Mouse (Mus musculus): ENCODE data around the gene Disp1. TPM values are rescaled to one million over a fixed set of nuclear protein-coding genes. Genes with fewer than 3 reads are reported as not detected.
A peak's percentile ranks its signal among the peaks of the same experiment; 100 is the strongest.

The Disp1 gene
- polyA plus RNA-seq, 1 experiment from 2014 or later = 8.0 TPM

GRCm38 (mm10) chr1:183047191-183047912, 174.0 kb downstream of the Disp1 start:
- H3K9me3 ChIP-seq (ENCODE audit: control insufficient read depth, low read length) = no peaks in the 10 kb centered on the region
- no peak overlapping the region for H3K4me2 ChIP-seq (ENCODE audit: low read depth, low read length)
- ATAC-seq = peak; percentile 82
- peak overlapping the region; percentile 43 for H3K27ac ChIP-seq (ENCODE audit: low read length)
- no peaks in the 10 kb centered on the region for H3K27me3 ChIP-seq (replicated peaks; ENCODE audit: control insufficient read depth, insufficient read depth, low read length)
- no peak overlapping the region for H3K4me3 ChIP-seq (ENCODE audit: low read length)
- H3K4me1 ChIP-seq (ENCODE audit: control insufficient read depth, insufficient read depth, low read length) = peaks cover 20% of the 10 kb centered on the region
- 30% methylated on average over 7 of the region's 7 CpGs for WGBS
- no peaks in the 10 kb centered on the region for H3K36me3 ChIP-seq (ENCODE audit: control insufficient read depth, insufficient read depth, low read length)
- H3K9ac ChIP-seq (ENCODE audit: low read depth, low read length) = no peak overlapping the region

- Histone ChIP-seq H3K36me3 (ENCODE audit: control insufficient read depth, insufficient read depth, low read length) (no peaks in the 10 kb centered on the region), H3K4me1 (ENCODE audit: control insufficient read depth, insufficient read depth, low read length) (peaks cover 20% of the 10 kb centered on the region), H3K4me3 (ENCODE audit: low read length) (no peak overlapping the region), H3K9ac (ENCODE audit: low read depth, low read length) (no peak overlapping the region), H3K9me3 (ENCODE audit: control insufficient read depth, low read length) (no peaks in the 10 kb centered on the region), H3K27ac (ENCODE audit: low read length) (no peak overlapping the region), H3K4me2 (ENCODE audit: low read depth, low read length) (no peak overlapping the region), H3K27me3 (replicated peaks; ENCODE audit: control insufficient read depth, insufficient read depth, low read length) (no peaks in the 10 kb centered on the region)
- ATAC-seq = no peak
- 67% methylated on average over 12 of the region's 12 CpGs for WGBS
These were observed 175.2 kb downstream of the Disp1 start for GRCm38 (mm10) chr1:183046081-183046480.

GRCm38 (mm10) chr1:183043161-183043812, 178.0 kb downstream of the Disp1 start:
- 81% methylated on average over 13 of the region's 13 CpGs for WGBS
- H3K4me3 ChIP-seq (ENCODE audit: low read length) = no peak overlapping the region
- no peak overlapping the region for H3K9ac ChIP-seq (ENCODE audit: low read depth, low read length)
- H3K4me2 ChIP-seq (ENCODE audit: low read depth, low read length) = no peak overlapping the region
- H3K36me3 ChIP-seq (ENCODE audit: control insufficient read depth, insufficient read depth, low read length) = no peaks in the 10 kb centered on the region
- no peak for ATAC-seq
- no peaks in the 10 kb centered on the region for H3K27me3 ChIP-seq (replicated peaks; ENCODE audit: control insufficient read depth, insufficient read depth, low read length)
- H3K4me1 ChIP-seq (ENCODE audit: control insufficient read depth, insufficient read depth, low read length) = peaks cover 15% of the 10 kb centered on the region
- no peaks in the 10 kb centered on the region for H3K9me3 ChIP-seq (ENCODE audit: control insufficient read depth, low read length)
- no peak overlapping the region for H3K27ac ChIP-seq (ENCODE audit: low read length)

GRCm38 (mm10) chr1:183041703-183042102, 179.6 kb downstream of the Disp1 start:
- H3K27me3 ChIP-seq (replicated peaks; ENCODE audit: control insufficient read depth, insufficient read depth, low read length) = no peaks in the 10 kb centered on the region
- no peak for ATAC-seq
- 76% methylated on average over 6 of the region's 7 CpGs for WGBS

GRCm38 (mm10) chr1:183040847-183041382, 180.4 kb downstream of the Disp1 start:
- WGBS = 62% methylated on average over 11 of the region's 11 CpGs
- Histone ChIP-seq H3K4me2 (ENCODE audit: low read depth, low read length) (no peak overlapping the region), H3K36me3 (ENCODE audit: control insufficient read depth, insufficient read depth, low read length) (no peaks in the 10 kb centered on the region), H3K4me3 (ENCODE audit: low read length) (no peak overlapping the region), H3K9me3 (ENCODE audit: control insufficient read depth, low read length) (no peaks in the 10 kb centered on the region), H3K4me1 (ENCODE audit: control insufficient read depth, insufficient read depth, low read length) (no peaks in the 10 kb centered on the region), H3K27ac (ENCODE audit: low read length) (no peak overlapping the region), H3K27me3 (replicated peaks; ENCODE audit: control insufficient read depth, insufficient read depth, low read length) (no peaks in the 10 kb centered on the region), H3K9ac (ENCODE audit: low read depth, low read length) (no peak overlapping the region)
- peak; percentile 57 for ATAC-seq

More at GRCm38 (mm10) chr1:183041703-183042102, 179.6 kb downstream of the Disp1 start:
- Histone ChIP-seq H3K9me3 (ENCODE audit: control insufficient read depth, low read length) (no peaks in the 10 kb centered on the region), H3K36me3 (ENCODE audit: control insufficient read depth, insufficient read depth, low read length) (no peaks in the 10 kb centered on the region), H3K9ac (ENCODE audit: low read depth, low read length) (no peak overlapping the region), H3K4me1 (ENCODE audit: control insufficient read depth, insufficient read depth, low read length) (peaks cover under 1% of the 10 kb centered on the region; the same call in 1 of the 2 replicates), H3K27ac (ENCODE audit: low read length) (no peak overlapping the region), H3K4me2 (ENCODE audit: low read depth, low read length) (no peak overlapping the region), H3K4me3 (ENCODE audit: low read length) (no peak overlapping the region)

GRCm38 (mm10) chr1:183039881-183040708, 181.2 kb downstream of the Disp1 start:
- H3K4me3 ChIP-seq (ENCODE audit: low read length) = no peak overlapping the region
- WGBS = 48% methylated on average over 6 of the region's 6 CpGs
- H3K4me2 ChIP-seq (ENCODE audit: low read depth, low read length) = no peak overlapping the region
- no peaks in the 10 kb centered on the region for H3K36me3 ChIP-seq (ENCODE audit: control insufficient read depth, insufficient read depth, low read length)
- H3K27ac ChIP-seq (ENCODE audit: low read length) = no peak overlapping the region
- no peak overlapping the region for H3K9ac ChIP-seq (ENCODE audit: low read depth, low read length)
- H3K4me1 ChIP-seq (ENCODE audit: control insufficient read depth, insufficient read depth, low read length) = no peaks in the 10 kb centered on the region
- H3K27me3 ChIP-seq (replicated peaks; ENCODE audit: control insufficient read depth, insufficient read depth, low read length) = no peaks in the 10 kb centered on the region
- peak; percentile 40; the same call in 1 of the 2 replicates for ATAC-seq
- no peaks in the 10 kb centered on the region for H3K9me3 ChIP-seq (ENCODE audit: control insufficient read depth, low read length)

GRCm38 (mm10) chr1:183039404-183039803, 181.9 kb downstream of the Disp1 start:
- H3K9me3 ChIP-seq (ENCODE audit: control insufficient read depth, low read length) = no peaks in the 10 kb centered on the region
- H3K4me2 ChIP-seq (ENCODE audit: low read depth, low read length) = no peak overlapping the region
- H3K9ac ChIP-seq (ENCODE audit: low read depth, low read length) = no peak overlapping the region
- no peak for ATAC-seq
- no peak overlapping the region for H3K4me3 ChIP-seq (ENCODE audit: low read length)
- WGBS = 78% methylated on average over 7 of the region's 7 CpGs
- H3K36me3 ChIP-seq (ENCODE audit: control insufficient read depth, insufficient read depth, low read length) = no peaks in the 10 kb centered on the region
- H3K27me3 ChIP-seq (replicated peaks; ENCODE audit: control insufficient read depth, insufficient read depth, low read length) = no peaks in the 10 kb centered on the region
- H3K27ac ChIP-seq (ENCODE audit: low read length) = no peak overlapping the region
- H3K4me1 ChIP-seq (ENCODE audit: control insufficient read depth, insufficient read depth, low read length) = no peaks in the 10 kb centered on the region
